Mouse (Mus musculus): ENCODE measurements around the gene Gm9508.

Gene Gm9508

DNA sequence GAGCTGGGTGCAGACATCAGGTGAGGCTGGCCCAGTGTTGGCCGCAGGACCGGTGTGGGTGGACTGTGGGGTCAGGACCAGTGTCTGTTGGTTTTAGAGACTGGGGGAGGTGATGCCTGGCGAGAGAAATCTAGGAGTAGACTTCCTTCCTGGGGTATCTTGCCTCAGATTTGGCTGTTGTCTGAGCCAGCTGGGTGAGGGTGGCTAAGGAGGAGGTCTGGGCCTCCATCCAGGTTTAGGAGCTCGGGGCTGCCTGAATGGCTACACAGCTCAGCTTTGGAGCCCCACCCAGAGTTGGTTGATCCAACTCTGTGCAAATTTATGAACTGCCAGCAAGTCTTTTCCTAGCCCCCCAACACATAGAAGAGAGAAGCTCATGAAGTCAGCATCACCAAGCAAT, 29.6 kb downstream of the Gm9508 start:
- DNase-seq, result peak; percentile 42

DNA sequence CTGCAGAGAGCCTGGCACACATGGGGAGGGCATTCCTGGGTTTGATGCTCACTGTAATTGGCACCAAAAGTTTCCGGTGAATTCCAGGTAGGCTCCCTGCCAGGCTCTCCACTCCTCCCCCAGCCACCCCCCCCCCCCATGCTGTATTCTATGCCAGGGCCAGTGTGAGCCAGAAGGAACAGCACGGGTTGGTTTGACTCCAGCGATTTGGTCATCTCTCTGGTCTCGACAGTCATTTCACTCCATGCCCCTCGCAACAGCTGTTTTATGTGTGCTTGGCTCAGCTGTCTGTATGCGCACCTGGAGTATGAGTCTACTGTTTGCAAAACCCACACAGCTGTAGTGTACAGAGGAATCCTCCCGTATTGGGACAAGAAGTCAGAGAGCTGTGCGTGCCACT, 30.7 kb downstream of the Gm9508 start:
- DNase-seq, result no peak

GRCm38 (mm10) chr10:77663949-77664665, 32.9 kb downstream of the Gm9508 start:
- DNase-seq, result no peak

DNA sequence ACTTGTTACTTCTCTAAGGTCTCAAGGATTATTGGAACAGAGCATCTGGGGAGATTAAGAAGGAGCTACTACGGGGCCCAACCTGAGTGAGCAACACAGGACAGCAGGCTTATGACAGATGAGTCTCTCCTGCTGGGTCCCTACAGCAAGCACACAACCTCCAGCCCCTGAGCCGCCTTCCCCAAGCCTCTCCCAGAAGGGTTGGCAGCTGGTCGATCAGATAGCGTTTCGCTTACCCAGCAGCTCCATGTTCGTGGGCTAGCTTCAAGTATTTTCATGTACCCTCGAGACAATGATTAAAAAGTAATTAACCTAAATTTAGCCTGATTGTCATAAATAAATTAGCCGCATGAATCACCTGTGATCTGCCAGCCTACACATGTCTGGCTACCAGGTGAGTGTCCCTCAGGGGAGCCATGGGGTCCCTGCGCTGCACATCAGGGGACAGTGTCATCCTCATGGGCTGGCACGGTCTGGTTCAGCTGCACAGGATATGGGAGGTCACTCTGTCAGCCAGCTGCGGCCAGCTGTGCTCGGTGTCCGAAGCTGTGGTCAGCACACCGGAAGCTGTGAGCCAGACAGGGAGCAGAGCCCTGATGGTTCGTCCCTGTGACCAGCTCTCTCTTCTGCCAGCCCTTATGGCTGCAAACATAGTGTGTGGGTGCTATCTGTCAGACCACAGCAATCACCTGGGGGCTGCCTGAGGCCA, 38.6 kb downstream of the Gm9508 start:
- no peak for DNase-seq

DNA sequence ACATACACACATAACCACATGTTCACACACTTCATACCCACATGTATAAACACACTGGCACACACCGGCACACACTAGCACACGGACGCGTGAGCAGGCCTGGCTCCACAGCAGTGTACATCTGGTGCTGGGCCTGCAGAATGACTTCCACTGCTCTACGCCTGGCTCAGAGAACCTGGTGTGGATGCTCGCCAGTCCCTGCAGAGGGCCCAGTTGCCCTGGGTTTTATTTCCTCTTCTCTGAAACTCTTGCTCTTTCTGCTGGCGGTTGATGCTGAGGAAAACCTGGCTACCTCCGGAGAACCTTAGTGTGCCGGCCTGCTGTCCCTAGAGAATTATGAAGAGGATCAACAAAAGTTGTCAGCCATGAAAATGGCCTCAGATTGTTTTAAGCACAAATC, 45.0 kb downstream of the Gm9508 start:
- no peak for DNase-seq

DNA sequence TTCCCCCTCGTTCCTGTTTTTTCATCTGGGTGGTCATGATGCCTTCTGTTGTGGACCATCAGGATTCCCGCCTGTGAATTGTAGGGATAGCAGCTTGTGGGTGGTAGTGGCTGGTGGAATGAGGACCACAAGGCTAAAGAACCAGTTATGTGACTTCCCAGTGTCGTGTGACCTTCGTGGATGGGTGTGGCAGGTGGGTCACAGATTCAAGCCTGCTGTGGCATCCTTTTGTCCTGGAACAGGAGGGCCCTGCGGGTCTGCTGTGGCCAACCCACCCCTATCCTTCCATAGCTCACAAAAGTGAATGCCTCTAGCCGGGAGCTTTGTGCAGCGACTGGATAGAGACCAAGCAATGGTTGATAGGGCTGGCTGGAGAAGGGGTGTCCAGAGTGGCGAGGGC, 49.1 kb downstream of the Gm9508 start:
- no peak for DNase-seq

- DNase-seq, result no peak
Observed at GRCm38 (mm10) chr10:77647461-77647860, 49.6 kb downstream of the Gm9508 start.
